Mouse (Mus musculus) megakaryocyte, embryonic 14.5 days (primary cell): ENCODE measurements around the gene Pla2g2c.

Experiments
- FLI1 ChIP-seq: IDR thresholded peaks from 2 replicates; pipeline ENCODE4 v1.6.1; 2012; ENCODE audit warnings: low read length, inconsistent platforms, mixed read lengths
- GATA1 ChIP-seq: IDR thresholded peaks from 3 replicates; pipeline ENCODE4 v1.6.1; 2012; ENCODE audit warnings: mixed read lengths, low read length, inconsistent platforms, borderline replicate concordance

- TF ChIP-seq GATA1 (no peak), FLI1 (no peak)
Measured at GRCm38 (mm10) chr4:138755439-138755838, 30.8 kb downstream of the Pla2g2c start.
